Mouse (Mus musculus) induced T-regulatory cell, adult 2 months (primary cell): ENCODE data around the gene Snai3.

Experiments used
- DNase-seq: peaks from one replicate; pipeline ENCODE4 v3.0.0-alpha.2; 2012; ENCODE audit warnings: low read depth

The Snai3 gene

GRCm38 (mm10) chr8:122430646-122431045 lies 29.9 kb downstream of the Snai3 start:
- peak; percentile 21 for DNase-seq

GRCm38 (mm10) chr8:122430058-122430636 lies 30.4 kb downstream of the Snai3 start:
- peak; percentile 49 for DNase-seq

GRCm38 (mm10) chr8:122428163-122428562 lies 32.4 kb downstream of the Snai3 start:
- DNase-seq = no peak

- no peak for DNase-seq
These were observed 32.9 kb downstream of the Snai3 start for GRCm38 (mm10) chr8:122427607-122428006.

- no peak for DNase-seq
These were observed 34.4 kb downstream of the Snai3 start for GRCm38 (mm10) chr8:122426145-122426544.

GRCm38 (mm10) chr8:122423659-122424058 lies 36.9 kb downstream of the Snai3 start:
- no peak for DNase-seq

- no peak for DNase-seq
These were observed 37.3 kb downstream of the Snai3 start for GRCm38 (mm10) chr8:122423217-122423616.

- no peak for DNase-seq
These were observed 39.0 kb downstream of the Snai3 start, which contains the start of gene Il17c for GRCm38 (mm10) chr8:122421376-122422070. Il17c (plus strand) TSS chr8:122422020.

- no peak for DNase-seq
These were observed 40.5 kb downstream of the Snai3 start for GRCm38 (mm10) chr8:122419881-122420555.

- peak; percentile 35 for DNase-seq
These were observed 45.0 kb downstream of the Snai3 start for GRCm38 (mm10) chr8:122415554-122415953.

GRCm38 (mm10) chr8:122414311-122414710 lies 46.2 kb downstream of the Snai3 start:
- no peak for DNase-seq

- no peak for DNase-seq
These were observed 52.9 kb downstream of the Snai3 start for GRCm38 (mm10) chr8:122407678-122408077.

GRCm38 (mm10) chr8:122405146-122405805 lies 55.3 kb downstream of the Snai3 start:
- no peak for DNase-seq
